ENCODE assay signal across 8 mouse cellular contexts in the genomic region with DNA sequence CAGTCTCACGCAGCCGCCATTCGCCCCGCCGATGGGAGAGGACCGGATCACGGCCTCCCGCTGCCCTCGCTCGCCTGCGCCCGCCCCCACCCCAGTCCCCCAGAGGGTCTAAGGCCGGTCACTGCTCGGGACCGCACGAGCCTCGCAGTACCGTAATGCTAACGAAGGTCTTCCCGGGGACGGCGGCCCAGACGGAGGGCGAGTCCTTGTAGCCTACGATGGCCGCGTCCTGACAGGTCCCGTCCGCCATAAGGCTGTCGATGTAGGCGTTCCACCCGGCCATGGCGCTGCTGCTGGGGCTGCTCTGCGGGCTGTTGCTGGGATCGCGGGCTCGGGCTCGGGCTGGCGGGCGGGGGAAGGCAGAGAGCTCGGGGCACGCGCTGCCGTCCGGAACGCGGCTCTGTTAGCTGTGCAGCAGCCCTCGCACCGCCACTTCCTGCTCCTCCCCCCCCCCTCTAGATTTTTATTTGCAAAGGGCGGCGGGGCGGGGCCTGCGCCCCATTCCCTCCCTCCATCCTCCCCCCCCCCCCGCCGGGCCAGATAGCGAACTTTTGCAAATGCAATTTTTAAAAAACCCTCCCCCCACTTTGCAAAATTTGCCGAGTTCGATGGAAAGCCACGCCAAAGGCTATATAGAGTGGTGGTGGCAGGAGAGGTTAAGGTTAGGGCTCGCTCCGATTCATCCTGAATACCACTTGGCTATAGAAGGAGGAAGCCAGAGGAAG. TPM values are rescaled to one million over a fixed set of nuclear protein-coding genes. Genes with fewer than 3 reads are reported as not detected.
DNase-seq lines count a peak whose midpoint lies in the region; ATAC-seq and TF ChIP-seq lines count a peak whose summit lies in the region.

Gene Pfn1 (minus strand): TSS at position 447 of the 725 bp plus-strand sequence.

- H3K36me3 ChIP-seq in hindbrain, embryonic 13.5 days: peaks cover 36% of the 10 kb centered on the region

- peak within 1 kb of the TSS; percentile 89 for H3K4me2 ChIP-seq in hindbrain, embryonic 13.5 days

- H3K9me3 ChIP-seq in hindbrain, embryonic 13.5 days: no peaks in the 10 kb centered on the region

- TF ChIP-seq CTCF in cerebellum, adult 2 months (IDR thresholded peaks at IDR 0.05; ENCODE audit: borderline replicate concordance, insufficient read depth, low read depth, low read length): no peak

- peaks cover 10% of the 10 kb centered on the region for H3K4me1 ChIP-seq in cerebellum, adult 2 months (ENCODE audit: control insufficient read depth, insufficient read depth, low read length)
- peaks cover 57% of the 10 kb centered on the region for H3K4me1 ChIP-seq in hindbrain, embryonic 13.5 days (replicated peaks)

- ATAC-seq in hindbrain, embryonic 13.5 days (ENCODE audit: low FRiP score): peak; percentile 55

- DNase-seq in Muller cell, postnatal 12 days (ENCODE audit: inconsistent ontology term): peak; percentile 94
- DNase-seq in cerebellum, adult 2 months: peak; percentile 80 to 81
- peak in 1 of 2 experiments; percentile 72 for DNase-seq in frontal cortex, adult 2 months (ENCODE audit: extremely low spot score in 1 of 2, low spot score in 1 of 2)
- peak; percentile 54 for DNase-seq in left cerebral cortex, adult 11 months (ENCODE audit: low spot score)
- DNase-seq in lung, postnatal 4 days: peak; percentile 85 to 88
- DNase-seq in retina, postnatal 7 days (ENCODE audit: low read depth, low spot score): peak; percentile 43
- peak; percentile 71 for DNase-seq in urinary bladder, adult 2 months (ENCODE audit: low spot score)

- TF ChIP-seq POLR2A in cerebellum, adult 2 months (IDR thresholded peaks at IDR 0.05; ENCODE audit: borderline replicate concordance, insufficient read depth, low read length): peak; percentile 58

- H3K9ac ChIP-seq in hindbrain, embryonic 13.5 days: peak within 1 kb of the TSS; percentile 99

- peak within 1 kb of the TSS; percentile 99 for H3K4me3 ChIP-seq in cerebellum, adult 2 months (replicated peaks; ENCODE audit: insufficient read depth, low read depth, low read length)
- peak within 1 kb of the TSS; percentile 100 for H3K4me3 ChIP-seq in hindbrain, embryonic 13.5 days

- H3K27ac ChIP-seq in cerebellum, adult 2 months (ENCODE audit: insufficient read depth, low read length): peak within 1 kb of the TSS; percentile 98
- peak within 1 kb of the TSS; percentile 99 for H3K27ac ChIP-seq in hindbrain, embryonic 13.5 days

- under 1% methylated on average over 61 of the region's 61 CpGs for WGBS in cerebellum, adult 2 months
- WGBS in hindbrain, embryonic 13.5 days: under 1% methylated on average over 53 of the region's 61 CpGs

- no peaks in the 10 kb centered on the region for H3K27me3 ChIP-seq in cerebellum, adult 2 months (ENCODE audit: control insufficient read depth, insufficient read depth, low read length)
- 0 out of 2 replicates have a peak, but pooled peaks cover 4% of the 10 kb centered on the region for H3K27me3 ChIP-seq in hindbrain, embryonic 13.5 days

RNA-seq across cellular contexts. Expression of gene Pfn1, which starts in this region (rescaled TPM):
- 289 and 305 TPM in 2 replicates for polyA plus RNA-seq in cerebellum, adult 2 months (2012; rRNA removed)
- polyA plus RNA-seq in frontal cortex, adult 2 months (2012; rRNA removed): 273 and 299 TPM in 2 replicates
- 851 and 865 TPM in 2 replicates for polyA plus RNA-seq in hindbrain, embryonic 13.5 days (2015; fragmentation: Nextera tagmentation; extraction: Ambion mirVana)
- polyA plus RNA-seq in urinary bladder, adult 2 months (2012; rRNA removed): 1,258 and 1,344 TPM in 2 replicates
